Mouse (Mus musculus): Measurements from ENCODE around the gene Kank1.

Kank1 gene

DNA sequence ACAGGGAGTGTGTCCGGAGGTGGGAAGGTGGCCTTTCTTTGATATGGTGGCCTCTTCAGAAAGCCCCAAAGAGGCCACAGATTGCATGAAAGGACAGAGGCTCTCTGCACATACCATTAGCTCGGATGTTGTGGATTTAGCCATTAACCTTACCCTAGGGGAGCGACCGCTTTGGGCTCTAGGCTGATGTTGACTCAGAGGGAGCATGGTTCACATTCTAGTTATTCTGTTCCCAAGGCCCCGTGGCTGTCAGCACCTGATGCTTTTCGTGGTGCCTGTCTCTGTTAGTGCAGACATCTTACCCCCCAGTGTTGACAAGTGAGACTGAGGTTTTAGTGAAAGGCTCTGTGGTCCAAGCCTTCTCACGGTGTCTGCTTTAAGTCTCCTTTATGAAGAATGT is 74.9 kb downstream of the Kank1 start:
- DNase-seq (ENCODE audit: low read depth, low spot score) = no peak

DNA sequence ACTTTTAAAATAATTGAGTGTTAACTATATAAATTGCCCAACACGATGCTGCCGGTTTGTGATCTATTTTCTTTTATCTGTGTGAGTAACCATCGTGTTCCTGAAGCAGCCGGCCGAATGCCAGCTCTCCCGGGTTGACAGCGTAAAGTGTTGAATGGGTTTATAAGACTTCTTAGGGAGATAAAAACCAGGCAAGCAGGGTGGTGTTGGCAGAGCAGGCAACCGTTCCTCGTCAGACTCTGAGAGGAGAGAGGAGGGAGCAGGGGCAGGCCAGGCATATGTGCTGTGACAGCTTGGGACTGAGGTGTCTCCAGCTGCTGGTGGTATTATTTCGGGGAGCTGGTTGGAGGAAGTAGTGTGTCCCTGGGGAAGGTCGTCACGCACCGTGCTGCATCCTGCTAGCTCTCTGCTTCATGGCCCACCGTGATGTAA is 78.7 kb downstream of the Kank1 start:
- DNase-seq (ENCODE audit: low read depth, low spot score) = peak; percentile 24

DNA sequence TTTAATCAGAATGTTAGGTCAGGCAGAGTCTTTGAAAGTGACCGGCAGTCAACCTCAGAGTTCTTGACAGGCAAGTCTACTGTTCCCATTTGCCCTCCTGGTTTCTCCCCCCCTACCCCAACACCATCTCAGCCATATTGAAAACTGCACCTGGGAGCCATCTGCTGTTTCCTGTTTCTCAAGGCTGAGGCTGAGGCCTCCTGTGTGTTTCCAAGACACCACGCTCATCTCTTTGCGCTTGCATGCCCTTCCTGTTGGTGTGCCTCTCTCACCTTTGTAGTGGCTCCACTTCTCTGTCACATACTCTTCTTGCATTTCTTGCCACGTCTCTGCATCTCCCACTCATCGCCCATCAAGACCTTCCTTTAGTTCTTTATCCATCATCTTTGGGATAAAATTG is 79.2 kb downstream of the Kank1 start:
- DNase-seq (ENCODE audit: low read depth, low spot score) = no peak

DNA sequence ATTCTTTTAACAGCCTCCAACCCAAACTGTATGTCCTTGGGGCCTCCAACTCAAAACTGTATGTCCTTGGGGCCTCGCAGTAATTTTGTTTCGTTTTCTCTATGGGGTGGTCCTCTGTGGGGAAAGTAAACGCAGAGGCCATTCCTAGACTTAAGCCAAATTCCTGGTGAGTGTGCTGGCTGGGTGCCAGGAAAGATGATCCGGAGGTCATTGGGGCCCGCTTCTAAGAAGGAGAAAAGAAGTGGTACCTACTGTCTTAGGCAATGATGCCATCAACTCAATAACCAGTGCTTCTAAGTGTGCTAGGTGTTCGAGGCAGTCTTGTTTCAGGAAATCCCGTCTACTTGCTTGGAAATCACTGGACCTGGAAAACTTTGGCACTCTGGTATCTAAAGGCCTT is 87.5 kb downstream of the Kank1 start:
- no peak for DNase-seq (ENCODE audit: low read depth, low spot score)

DNA sequence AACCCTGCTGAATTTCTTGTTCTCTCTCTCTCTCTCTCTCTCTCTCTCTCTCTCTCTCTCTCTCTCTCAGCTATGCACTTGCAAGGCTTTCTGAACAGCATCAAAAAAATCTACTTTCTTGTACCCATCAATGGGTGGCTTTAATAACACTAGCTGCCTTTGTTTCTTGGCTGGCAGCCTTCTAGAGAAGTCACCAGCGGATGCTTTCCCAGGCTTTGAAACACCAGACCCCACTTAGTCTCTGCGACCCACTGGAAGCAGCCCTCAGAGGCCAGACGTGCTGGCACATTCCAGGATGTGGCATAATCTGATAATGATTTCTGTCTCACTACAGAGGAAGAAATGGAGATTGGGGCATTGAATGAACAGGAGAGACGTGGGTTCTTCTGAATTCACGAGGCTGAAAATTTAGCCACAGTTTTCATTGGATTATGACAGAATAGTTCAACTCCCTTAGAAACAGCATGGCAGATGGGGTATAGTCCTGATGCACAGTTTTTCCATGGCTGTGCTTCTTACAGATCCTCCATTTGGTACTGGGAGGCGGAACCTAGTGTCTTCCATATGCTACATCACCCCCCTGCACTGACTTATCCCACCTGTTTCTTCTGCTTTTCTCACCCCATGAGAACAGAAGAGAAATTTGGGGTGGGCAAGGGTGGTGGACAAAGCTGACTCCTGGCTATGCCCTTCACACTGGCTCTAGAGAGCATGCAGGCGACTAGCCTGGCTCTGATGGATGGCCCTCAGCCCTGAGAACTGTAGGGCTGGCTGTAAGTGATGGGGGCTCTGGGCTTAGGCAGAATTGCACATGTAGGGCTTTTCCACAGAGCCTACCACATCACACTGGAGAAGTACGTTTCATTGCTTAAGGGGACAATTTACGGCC is 88.6 kb downstream of the Kank1 start:
- DNase-seq (ENCODE audit: low read depth, low spot score) = no peak

DNA sequence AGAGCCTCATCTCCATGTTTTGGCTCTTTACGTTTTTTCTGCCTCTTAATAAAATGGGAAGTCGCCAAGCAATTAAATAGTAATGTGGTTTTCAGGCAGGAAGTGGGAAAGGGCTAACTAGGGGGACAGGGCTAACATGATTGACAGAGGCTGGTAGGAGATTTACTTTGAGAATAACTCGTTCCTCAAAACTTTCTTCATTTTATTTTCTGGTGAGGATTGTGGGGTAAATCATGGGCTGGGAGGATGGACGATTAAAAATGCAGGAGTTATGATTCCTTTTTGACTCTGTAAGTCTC is 89.2 kb downstream of the Kank1 start:
- no peak for DNase-seq (ENCODE audit: low read depth, low spot score)

DNA sequence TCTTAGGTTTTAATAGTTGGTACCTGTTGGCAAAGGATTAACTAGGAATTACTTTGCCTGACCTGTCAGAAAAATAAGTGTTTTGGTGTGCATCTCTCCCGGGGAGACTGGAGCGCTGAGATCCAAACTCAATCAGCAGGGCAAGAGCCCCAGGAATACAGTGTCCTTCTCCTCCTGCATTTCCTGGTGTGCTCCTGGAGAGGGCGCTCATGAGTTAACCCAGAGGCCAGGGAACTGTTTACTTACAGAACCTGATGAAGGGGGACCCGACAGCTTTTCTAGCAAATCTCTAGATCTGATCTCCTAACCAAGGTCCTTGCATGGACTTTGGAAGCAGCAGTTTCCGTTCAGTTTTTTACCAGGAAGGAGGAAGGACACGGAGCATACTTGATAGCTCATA is 90.9 kb downstream of the Kank1 start:
- DNase-seq (ENCODE audit: low read depth, low spot score) = no peak

DNA sequence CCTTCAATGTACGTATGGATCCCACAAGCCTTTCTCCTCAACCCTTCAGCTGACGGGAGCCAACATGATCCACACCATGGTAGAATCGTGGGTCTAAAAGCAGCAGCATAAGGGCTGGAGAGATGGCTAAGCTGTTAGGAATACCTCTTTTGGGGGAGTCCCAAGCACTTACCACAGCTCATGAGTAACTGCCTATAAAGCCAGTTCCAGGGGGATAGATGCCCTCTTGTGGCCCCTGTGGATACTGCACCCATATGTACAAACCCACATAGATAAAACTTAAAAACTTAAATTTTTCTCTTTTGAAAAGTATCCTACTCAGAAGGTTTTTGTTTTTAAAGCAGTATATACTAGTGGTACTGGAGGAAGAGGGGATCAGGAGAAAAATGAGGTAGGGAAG is 97.6 kb downstream of the Kank1 start:
- DNase-seq (ENCODE audit: low read depth, low spot score) = no peak

DNA sequence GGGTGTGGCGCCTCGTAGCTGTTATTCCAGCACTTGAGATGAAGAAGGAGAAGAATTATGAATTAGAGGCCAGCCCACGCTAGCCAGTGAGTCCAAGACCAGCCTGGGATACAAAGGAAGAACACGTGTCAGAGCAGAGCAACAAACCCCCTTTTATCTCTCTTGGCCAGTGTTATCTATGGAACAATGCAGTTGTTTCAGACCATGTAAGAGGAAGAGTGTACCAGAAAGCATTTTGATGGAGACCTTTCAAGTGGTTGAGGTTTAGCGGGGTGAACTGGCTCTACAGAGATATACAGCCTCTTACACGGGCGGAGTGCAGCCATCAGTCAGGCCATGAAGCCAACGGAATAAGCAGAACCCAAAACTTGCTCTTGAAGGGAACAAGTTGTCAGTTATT is 100.0 kb downstream of the Kank1 start:
- no peak for DNase-seq (ENCODE audit: low read depth, low spot score)

DNA sequence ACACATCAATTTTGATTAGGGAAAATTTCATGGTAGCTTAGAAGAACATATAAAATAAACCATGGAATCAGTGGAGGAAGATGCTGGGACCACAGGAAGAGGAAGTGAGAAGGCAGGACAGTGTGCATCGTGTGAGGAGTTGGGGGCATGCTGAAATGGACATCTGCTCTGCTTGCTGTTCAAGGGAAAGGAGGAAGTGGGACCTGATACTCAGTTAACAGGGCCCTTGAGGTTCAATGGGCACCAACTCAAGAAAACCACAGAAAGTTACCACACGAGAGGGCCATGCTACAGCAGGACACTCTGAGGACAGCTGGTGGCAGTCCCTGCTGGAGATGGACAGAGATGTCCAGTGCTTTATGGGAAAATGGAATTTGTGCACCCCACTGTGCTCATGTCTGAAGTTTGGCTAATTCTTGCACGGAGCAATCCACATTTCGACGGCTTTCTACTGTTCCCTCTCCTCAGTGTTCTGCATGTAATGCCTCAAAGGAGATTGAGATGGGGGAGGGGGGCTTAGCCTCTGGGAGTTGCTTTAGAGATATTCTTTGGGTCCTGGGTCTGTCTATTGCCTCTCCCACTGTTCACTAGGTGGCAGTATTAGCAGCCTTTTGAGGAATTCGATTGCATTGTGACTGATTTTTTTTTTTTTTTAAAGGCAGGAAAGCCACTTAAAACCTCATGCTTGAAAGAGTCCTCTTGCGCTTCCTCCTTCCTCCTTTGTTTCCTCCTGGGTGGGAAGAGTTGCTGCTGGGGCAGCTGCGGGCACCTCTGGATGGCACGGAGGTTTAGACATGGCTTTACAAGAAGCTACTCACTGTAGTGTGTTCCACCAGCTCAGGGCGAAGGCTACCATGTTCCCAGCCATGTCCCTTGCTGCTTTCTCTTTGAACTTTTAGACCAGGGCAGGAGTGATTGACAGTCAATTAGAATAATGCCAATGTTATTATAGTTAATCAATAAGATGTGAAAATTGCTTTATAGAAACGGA is 104.2 kb downstream of the Kank1 start:
- DNase-seq (ENCODE audit: low read depth, low spot score) = no peak

DNA sequence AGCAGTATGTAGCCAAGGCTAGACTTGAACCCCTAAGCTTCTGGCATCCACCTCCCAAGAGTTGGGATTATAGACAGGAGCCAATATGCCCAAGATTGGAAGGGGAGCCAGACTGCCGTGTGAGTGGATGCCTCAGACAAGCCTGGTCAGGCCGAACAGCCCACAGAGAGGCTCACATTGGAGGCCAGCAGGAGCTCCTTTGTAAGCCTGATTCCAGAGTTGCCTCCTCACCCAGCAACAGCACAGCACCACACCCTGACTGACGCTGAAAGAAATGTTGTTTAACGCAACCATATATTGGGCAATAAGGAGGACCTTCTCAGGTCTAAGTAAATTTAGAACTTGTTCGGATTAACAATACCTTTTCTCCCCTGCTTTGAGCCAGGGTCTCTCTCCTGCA is 105.3 kb downstream of the Kank1 start:
- DNase-seq (ENCODE audit: low read depth, low spot score) = no peak

DNA sequence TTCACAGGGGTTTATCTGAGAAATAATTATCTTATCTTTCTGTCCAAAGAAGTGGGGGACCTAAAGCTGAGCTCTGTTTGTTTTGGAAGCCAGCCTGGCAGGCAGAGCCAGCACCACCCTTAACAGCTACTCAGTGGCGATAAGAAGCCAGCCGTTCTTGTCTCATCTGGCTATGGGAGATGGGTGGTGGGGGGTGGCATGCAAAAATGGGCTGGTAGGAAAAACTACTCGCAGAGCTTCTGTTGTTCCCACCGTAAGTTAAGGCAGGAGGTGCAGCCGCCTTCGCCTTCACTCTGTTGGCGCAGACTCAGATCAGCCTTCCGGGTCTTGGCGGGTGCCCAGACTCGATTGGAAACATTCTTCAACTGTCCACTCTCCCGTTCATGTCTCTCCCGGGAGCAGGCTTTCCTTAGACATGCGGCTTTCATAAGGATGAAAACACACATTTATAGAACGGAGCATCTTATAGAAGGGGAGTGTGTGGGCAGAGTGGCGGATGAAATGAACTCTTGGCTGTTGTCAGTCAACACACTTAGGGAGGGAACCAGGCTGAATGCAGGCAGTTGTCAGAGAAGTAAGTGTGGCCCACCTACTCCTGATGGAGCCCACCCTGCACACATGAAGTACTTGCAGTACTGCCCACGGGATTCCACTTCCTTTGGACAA is 107.0 kb downstream of the Kank1 start:
- no peak for DNase-seq (ENCODE audit: low read depth, low spot score)

DNA sequence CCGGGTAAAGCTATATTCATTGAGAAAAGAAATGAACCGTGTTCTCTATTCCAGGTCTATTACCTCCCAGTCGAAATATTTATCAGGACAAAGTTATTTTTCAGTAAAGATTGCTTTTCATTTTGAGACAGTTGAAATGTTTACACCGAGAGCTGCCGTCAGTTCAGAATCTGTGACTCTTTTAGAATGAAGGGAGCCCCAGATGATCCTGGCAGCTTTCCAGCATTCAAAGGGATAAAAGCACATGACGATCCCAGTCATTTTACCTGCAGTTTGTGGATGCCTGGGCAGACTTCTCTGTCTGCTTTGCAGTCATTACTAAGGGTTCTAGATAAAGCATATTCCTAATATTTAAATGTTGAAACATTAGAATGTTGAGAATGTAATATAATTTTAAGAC is 107.6 kb downstream of the Kank1 start:
- DNase-seq (ENCODE audit: low read depth, low spot score) = no peak

DNA sequence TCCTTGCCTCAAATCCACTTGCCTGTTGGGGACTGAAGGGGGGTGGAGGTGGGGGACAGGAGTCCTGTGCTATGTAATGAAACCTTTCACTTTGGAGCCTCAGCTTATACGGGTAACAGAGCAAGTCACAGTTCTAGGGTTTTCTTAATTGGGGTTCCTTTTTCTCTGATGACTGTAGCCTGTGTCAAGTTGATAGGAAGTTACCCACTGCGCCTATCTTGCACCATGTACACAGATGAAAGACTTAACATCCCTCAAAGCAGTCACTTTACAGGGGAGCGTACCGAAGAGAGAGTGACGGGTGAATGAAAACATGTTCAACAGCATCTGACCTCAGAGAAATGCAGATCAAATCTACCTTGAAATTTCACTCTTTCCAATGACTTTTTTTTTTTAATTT is 109.2 kb downstream of the Kank1 start:
- DNase-seq (ENCODE audit: low read depth, low spot score) = no peak

DNA sequence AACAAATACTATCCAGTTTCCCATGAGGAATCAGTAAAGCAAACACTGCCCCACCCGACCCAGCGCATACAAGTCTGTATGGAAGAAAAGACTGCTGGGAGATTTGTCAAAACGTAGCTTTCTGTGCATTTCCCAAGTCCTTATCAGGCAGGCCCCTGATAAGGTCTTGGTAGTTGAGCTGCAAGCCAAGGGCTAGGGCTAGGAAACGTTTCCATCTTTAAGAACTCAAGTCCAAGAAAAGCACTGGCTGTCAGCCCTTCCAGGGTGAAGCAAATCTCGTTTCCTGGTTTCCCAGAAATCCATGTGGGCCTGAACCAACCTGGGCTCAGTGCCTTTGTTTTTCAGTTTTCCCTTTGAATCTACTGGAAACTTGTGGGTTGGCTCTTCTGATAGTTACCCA is 110.7 kb downstream of the Kank1 start:
- no peak for DNase-seq (ENCODE audit: low read depth, low spot score)

DNA sequence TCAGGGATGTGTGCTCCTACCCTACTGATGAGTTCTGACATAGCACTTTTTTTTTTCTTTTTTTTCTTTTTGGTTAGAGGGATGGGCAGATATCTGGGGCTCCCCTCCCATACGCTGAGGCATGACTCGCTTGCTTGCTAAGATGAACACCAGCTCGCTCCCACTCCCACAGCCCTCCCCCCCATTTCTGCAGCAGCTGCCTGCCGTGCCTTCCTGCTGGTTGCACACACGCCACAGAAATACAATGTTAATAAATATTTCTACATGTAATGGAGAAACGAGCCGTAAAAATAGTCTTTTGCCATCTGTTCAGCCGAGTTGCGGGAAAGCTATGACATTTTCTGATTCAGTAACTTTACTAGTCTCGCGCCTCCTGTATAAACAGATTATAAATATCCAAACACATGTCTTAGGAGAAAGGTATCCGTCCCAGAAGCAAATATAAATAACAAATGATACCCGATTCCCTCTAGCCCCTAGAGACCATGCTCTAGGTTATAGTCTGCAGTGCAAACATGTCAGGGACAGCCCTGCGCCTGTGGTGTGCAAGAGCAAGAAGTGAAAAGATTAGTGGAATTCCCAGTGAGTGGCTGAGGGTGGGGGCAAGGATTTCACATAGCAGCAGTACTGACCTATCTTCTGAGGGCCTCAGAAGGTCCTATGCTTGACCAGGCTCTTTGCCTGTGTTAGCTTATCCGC is 114.6 kb downstream of the Kank1 start:
- peak; percentile 23 for DNase-seq (ENCODE audit: low read depth, low spot score)

DNA sequence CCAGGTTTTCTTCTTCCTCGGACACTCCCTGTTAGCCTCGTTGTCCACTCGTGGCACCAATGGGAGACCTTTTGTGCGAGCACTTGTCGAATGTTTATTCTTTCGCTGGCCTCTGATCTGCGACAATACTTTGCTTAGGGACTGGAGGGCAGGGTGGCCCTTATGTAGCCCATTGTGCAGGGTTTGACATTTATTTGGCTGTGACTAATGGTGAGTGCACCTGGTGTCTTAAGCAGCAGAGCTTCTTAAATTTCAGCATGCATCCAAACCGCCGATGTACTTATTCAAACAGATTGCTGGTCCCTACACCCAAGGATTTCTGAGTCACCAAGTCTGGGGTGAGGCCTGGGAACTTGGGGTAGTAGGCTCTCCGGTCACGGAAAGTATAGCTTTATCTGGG is 120.3 kb downstream of the Kank1 start:
- DNase-seq (ENCODE audit: low read depth, low spot score) = no peak

DNA sequence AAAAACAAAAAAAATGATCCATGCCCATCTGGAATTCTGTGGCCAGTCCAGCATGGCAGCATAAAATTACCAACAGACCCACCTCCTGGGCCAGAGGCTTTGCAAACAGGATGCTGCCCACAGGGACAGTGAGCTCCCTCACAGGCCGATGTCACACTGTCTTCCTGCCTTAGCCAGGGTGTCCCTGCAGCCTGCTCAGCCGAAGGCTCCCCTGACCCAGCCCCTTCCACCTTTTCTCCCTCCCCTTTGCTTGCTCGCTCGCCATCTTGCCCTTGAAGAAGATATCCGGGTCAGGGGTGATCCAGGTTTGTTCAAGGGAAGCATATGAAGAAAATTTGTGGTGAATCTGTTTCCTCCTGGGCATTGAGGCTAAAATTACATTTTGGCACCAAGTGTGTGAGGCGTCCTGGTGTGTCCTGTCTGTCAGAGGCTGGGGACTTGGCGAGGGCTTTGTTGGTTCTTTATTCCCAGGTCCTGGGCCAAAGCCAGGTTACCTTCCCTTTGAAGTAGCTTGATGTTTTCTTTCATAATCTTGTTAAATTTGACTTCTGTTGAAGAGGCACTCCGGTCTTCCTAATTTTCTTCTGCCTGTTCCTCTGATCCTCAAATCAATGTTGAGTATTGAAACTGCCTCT is 121.8 kb downstream of the Kank1 start:
- DNase-seq (ENCODE audit: low read depth, low spot score) = no peak

DNA sequence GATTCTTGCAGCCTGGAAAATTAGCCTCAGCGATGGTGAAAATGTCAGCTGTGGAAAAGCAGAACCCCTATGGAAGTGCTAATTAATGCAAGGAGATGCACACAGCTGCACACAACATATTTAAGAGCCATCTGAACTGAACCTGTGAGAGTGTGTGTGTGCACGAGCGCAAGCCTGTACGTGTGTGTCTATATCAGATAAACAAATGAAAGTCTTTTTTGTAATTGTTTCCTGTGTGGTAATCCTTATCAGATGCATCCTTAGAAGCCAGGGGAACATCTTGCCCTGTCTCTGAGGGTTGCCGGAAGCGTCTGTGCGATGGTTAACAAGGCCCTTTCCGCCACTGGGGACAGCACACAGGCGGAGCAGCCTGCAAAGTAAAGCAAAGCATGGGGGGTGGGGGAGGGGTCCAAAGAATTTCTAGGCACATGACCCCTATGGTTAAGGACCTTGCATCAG is 123.8 kb downstream of the Kank1 start:
- no peak for DNase-seq (ENCODE audit: low read depth, low spot score)

DNA sequence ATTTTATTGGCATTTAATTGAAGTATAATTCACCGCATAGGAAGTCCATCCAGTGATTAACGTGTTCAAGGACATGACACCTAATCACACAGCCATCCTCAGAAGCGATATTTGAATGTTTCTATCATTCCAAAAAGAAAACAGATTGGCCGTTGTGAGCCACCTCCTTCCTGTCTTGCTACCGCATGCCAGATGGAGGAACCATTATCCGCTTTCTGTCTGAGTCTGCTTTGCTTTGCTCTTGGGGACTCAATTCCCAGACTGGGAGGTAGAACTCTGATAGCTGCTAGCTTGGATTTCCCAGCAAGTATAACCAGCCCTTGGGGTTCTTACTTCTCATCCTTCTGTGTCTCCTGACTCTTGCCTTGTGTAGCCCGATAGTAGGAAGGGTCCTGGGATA is 125.2 kb downstream of the Kank1 start:
- DNase-seq (ENCODE audit: low read depth, low spot score) = no peak

DNA sequence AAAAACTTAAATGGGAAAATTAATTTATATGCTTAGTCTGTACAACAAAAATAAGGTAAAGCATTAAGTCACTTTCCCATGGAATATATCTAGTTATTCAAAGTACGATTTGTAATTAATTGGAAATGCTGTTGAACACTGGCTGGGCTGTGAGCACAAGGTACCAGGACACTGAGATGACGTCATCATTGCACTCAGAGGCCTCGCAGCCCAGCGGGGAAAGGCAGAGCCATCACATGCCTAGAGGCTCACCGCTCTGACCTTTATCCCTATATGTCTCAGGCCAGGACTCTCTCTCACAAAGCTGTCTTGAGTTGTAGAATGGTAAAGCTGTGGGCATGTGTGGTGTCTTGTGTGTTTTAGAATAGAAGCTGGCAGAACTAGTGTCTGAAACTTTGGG is 128.9 kb downstream of the Kank1 start:
- DNase-seq (ENCODE audit: low read depth, low spot score) = no peak

All from telencephalon, adult 2 months (tissue).